Mouse (Mus musculus): Measurements from ENCODE around the gene Utp3. TPM values are rescaled to one million over a fixed set of nuclear protein-coding genes. Genes with fewer than 3 reads are reported as not detected.

Gene Utp3
- total and polyA plus RNA-seq, 3 experiments, result 55.5 to 169 (median 66.6) TPM

- H3K4me2 ChIP-seq (ENCODE audit: insufficient read depth, low read depth, poor library complexity, severe bottlenecking), result no peak overlapping the region
- H3K4me3 ChIP-seq (replicated peaks in 1 of 3; ENCODE audit: low read depth in 2 of 3, low read length in 2 of 3, poor library complexity in 1 of 3), result no peak overlapping the region
- DNase-seq (ENCODE audit: extremely low read depth), result no peak
- dilution Hi-C loops (cut with MboI; ENCODE audit: extremely low pct_ligation_motif_present, extremely low pct_unique_long_range_greater_than_20kb, low sequenced_read_pairs), result no loop called here
- H3K79me2 ChIP-seq (replicated peaks; ENCODE audit: control insufficient read depth, extremely low read depth, insufficient read depth, poor library complexity, severe bottlenecking), result peaks cover 8% of the 10 kb centered on the region
- TF ChIP-seq JUND (conservative IDR thresholded peaks at IDR 0.05; ENCODE audit: low read depth, low read length), result no peak
- no peak for TF ChIP-seq MAX (IDR thresholded peaks at IDR 0.05; ENCODE audit: low read length)
- no peak for TF ChIP-seq RAD21 (IDR thresholded peaks at IDR 0.05; ENCODE audit: low read depth, low read length)
- in situ Hi-C loops (cut with MboI; ENCODE audit: low pct_ligation_motif_present, low pct_unique_long_range_greater_than_20kb, low sequenced_read_pairs), result no loop called here
- no peak overlapping the region for H3K9ac ChIP-seq (ENCODE audit: insufficient read depth, low read depth)
- H3K27me3 ChIP-seq (replicated peaks), result no peaks in the 10 kb centered on the region
- peaks cover 2 to 28% of the 10 kb centered on the region in 2 experiments for H3K36me3 ChIP-seq (replicated peaks in 1 of 2; ENCODE audit: control insufficient read depth in 1 of 2, insufficient read depth in 1 of 2, low read length in 1 of 2)
- peaks cover 5 to 23% of the 10 kb centered on the region in 2 experiments for H3K4me1 ChIP-seq (ENCODE audit: control insufficient read depth in 1 of 2, insufficient read depth in 2 of 2)
- no peak overlapping the region for H3K27ac ChIP-seq (ENCODE audit: insufficient read depth, low read depth)
- no peaks in the 10 kb centered on the region for H3K9me3 ChIP-seq (replicated peaks; ENCODE audit: low read length)
Measured at GRCm38 (mm10) chr5:88602030-88602429, 47.8 kb downstream of the Utp3 start.

- in situ Hi-C loops (cut with MboI; ENCODE audit: low pct_ligation_motif_present, low pct_unique_long_range_greater_than_20kb, low sequenced_read_pairs), result no loop called here
- H3K9me3 ChIP-seq (replicated peaks; ENCODE audit: low read length), result no peaks in the 10 kb centered on the region
- no peak overlapping the region for H3K4me3 ChIP-seq (replicated peaks in 1 of 3; ENCODE audit: low read depth in 2 of 3, low read length in 2 of 3, poor library complexity in 1 of 3)
- no peak overlapping the region for H3K4me2 ChIP-seq (ENCODE audit: insufficient read depth, low read depth, poor library complexity, severe bottlenecking)
- dilution Hi-C loops (cut with MboI; ENCODE audit: extremely low pct_ligation_motif_present, extremely low pct_unique_long_range_greater_than_20kb, low sequenced_read_pairs), result no loop called here
- H3K9ac ChIP-seq (ENCODE audit: insufficient read depth, low read depth), result no peak overlapping the region
- H3K27ac ChIP-seq (ENCODE audit: insufficient read depth, low read depth), result no peak overlapping the region
- H3K79me2 ChIP-seq (replicated peaks; ENCODE audit: control insufficient read depth, extremely low read depth, insufficient read depth, poor library complexity, severe bottlenecking), result peaks cover 8% of the 10 kb centered on the region
- H3K4me1 ChIP-seq (ENCODE audit: control insufficient read depth in 1 of 2, insufficient read depth in 2 of 2), result peaks cover 5 to 23% of the 10 kb centered on the region in 2 experiments
- peaks cover 2 to 21% of the 10 kb centered on the region in 2 experiments for H3K36me3 ChIP-seq (replicated peaks in 1 of 2; ENCODE audit: control insufficient read depth in 1 of 2, insufficient read depth in 1 of 2, low read length in 1 of 2)
- TF ChIP-seq IRF4 (IDR thresholded peaks at IDR 0.05; ENCODE audit: low read depth, low read length) (no peak), ZC3H11A (IDR thresholded peaks at IDR 0.05; ENCODE audit: low read depth, low read length) (no peak), POLR2AphosphoS2 (IDR thresholded peaks at IDR 0.05; ENCODE audit: low read depth, low read length) (no peak), CHD2 (IDR thresholded peaks at IDR 0.05; ENCODE audit: low read length) (no peak), ETS1 (conservative IDR thresholded peaks at IDR 0.05; ENCODE audit: low read depth, low read length) (no peak), JUND (conservative IDR thresholded peaks at IDR 0.05; ENCODE audit: low read depth, low read length) (no peak), POLR2A (IDR thresholded peaks at IDR 0.05; ENCODE audit: low read depth, low read length) (no peak), RCOR1 (conservative IDR thresholded peaks at IDR 0.05; ENCODE audit: low read depth, low read length) (no peak), MAX (IDR thresholded peaks at IDR 0.05; ENCODE audit: low read length) (no peak), ZMIZ1 (IDR thresholded peaks at IDR 0.05; ENCODE audit: low read depth, low read length) (no peak), TBP (conservative IDR thresholded peaks at IDR 0.05; ENCODE audit: low read depth, low read length) (no peak), MEF2A (IDR thresholded peaks at IDR 0.05; ENCODE audit: borderline replicate concordance, low read depth, low read length) (no peak), CTCF (conservative IDR thresholded peaks at IDR 0.05 in 1 of 2, IDR thresholded peaks at IDR 0.05 in 1 of 2; ENCODE audit: low read depth in 2 of 2, low read length in 2 of 2) (no peak), ZNF384 (IDR thresholded peaks at IDR 0.05; ENCODE audit: low read depth, low read length) (no peak)
- no peaks in the 10 kb centered on the region for H3K27me3 ChIP-seq (replicated peaks)
- no peak for DNase-seq (ENCODE audit: extremely low read depth)
Measured at GRCm38 (mm10) chr5:88602713-88603112, 48.5 kb downstream of the Utp3 start.

GRCm38 (mm10) chr5:88604046-88604445 is 49.8 kb downstream of the Utp3 start:
- in situ Hi-C loops (cut with MboI; ENCODE audit: low pct_ligation_motif_present, low pct_unique_long_range_greater_than_20kb, low sequenced_read_pairs), result no loop called here
- Histone ChIP-seq H3K4me1 (ENCODE audit: control insufficient read depth in 1 of 2, insufficient read depth in 2 of 2) (peaks cover 5 to 23% of the 10 kb centered on the region in 2 experiments), H3K9ac (ENCODE audit: insufficient read depth, low read depth) (no peak overlapping the region), H3K27ac (ENCODE audit: insufficient read depth, low read depth) (no peak overlapping the region), H3K79me2 (replicated peaks; ENCODE audit: control insufficient read depth, extremely low read depth, insufficient read depth, poor library complexity, severe bottlenecking) (peaks cover 8% of the 10 kb centered on the region), H3K36me3 (replicated peaks in 1 of 2; ENCODE audit: control insufficient read depth in 1 of 2, insufficient read depth in 1 of 2, low read length in 1 of 2) (peaks cover under 1 to 14% of the 10 kb centered on the region in 2 experiments), H3K27me3 (replicated peaks) (no peaks in the 10 kb centered on the region), H3K4me2 (ENCODE audit: insufficient read depth, low read depth, poor library complexity, severe bottlenecking) (no peak overlapping the region), H3K4me3 (replicated peaks in 1 of 3; ENCODE audit: low read depth in 2 of 3, low read length in 2 of 3, poor library complexity in 1 of 3) (no peak overlapping the region), H3K9me3 (replicated peaks; ENCODE audit: low read length) (no peaks in the 10 kb centered on the region)
- dilution Hi-C loops (cut with MboI; ENCODE audit: extremely low pct_ligation_motif_present, extremely low pct_unique_long_range_greater_than_20kb, low sequenced_read_pairs), result no loop called here
- DNase-seq (ENCODE audit: extremely low read depth), result no peak
- TF ChIP-seq ELF1 (IDR thresholded peaks at IDR 0.05; ENCODE audit: low read depth, low read length) (no peak), BHLHE40 (IDR thresholded peaks at IDR 0.05; ENCODE audit: low read depth, low read length) (no peak), TCF12 (IDR thresholded peaks at IDR 0.05; ENCODE audit: low read depth, low read length) (no peak), CHD2 (IDR thresholded peaks at IDR 0.05; ENCODE audit: low read length) (no peak), SIN3A (IDR thresholded peaks at IDR 0.05; ENCODE audit: low read length) (no peak), CTCF (conservative IDR thresholded peaks at IDR 0.05 in 1 of 2, IDR thresholded peaks at IDR 0.05 in 1 of 2; ENCODE audit: low read depth in 2 of 2, low read length in 2 of 2) (no peak), RCOR1 (conservative IDR thresholded peaks at IDR 0.05; ENCODE audit: low read depth, low read length) (no peak), MYC (IDR thresholded peaks at IDR 0.05; ENCODE audit: low read depth, low read length) (no peak), ZMIZ1 (IDR thresholded peaks at IDR 0.05; ENCODE audit: low read depth, low read length) (no peak), POLR2AphosphoS2 (IDR thresholded peaks at IDR 0.05; ENCODE audit: low read depth, low read length) (no peak), ETS1 (conservative IDR thresholded peaks at IDR 0.05; ENCODE audit: low read depth, low read length) (no peak), EP300 (IDR thresholded peaks at IDR 0.05; ENCODE audit: low read length) (no peak), PAX5 (IDR thresholded peaks at IDR 0.05; ENCODE audit: low read length) (no peak), MAFK (IDR thresholded peaks at IDR 0.05; ENCODE audit: insufficient replicate concordance, low read length) (no peak), UBTF (IDR thresholded peaks at IDR 0.05; ENCODE audit: low read depth, low read length) (no peak), MEF2A (IDR thresholded peaks at IDR 0.05; ENCODE audit: borderline replicate concordance, low read depth, low read length) (no peak), JUN (IDR thresholded peaks at IDR 0.05; ENCODE audit: insufficient read depth, low read depth, low read length) (no peak)
